Mouse (Mus musculus): ENCODE results near the gene Tas2r126. TPM values are rescaled to one million over a fixed set of nuclear protein-coding genes. Genes with fewer than 3 reads are reported as not detected.

Tas2r126 gene
- polyA plus RNA-seq (2012; ENCODE audit: low replicate concordance) = not detected in 2 replicates

DNA sequence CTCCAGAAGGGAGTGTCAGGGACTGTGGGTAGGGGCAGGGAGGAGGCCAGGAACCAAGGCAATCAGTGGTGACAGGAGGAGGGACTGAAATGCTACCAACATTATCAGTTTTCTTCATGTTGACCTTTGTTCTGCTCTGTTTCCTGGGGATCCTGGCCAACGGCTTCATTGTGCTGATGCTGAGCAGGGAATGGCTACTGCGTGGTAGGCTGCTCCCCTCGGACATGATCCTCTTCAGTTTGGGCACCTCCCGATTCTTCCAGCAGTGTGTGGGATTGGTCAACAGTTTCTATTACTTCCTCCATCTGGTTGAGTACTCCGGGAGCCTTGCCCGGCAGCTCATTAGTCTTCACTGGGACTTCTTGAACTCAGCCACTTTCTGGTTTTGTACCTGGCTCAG, at the start of gene Tas2r126:
TSS of gene Tas2r126 (plus strand) at position 90 of the 400 bp plus-strand sequence.

GRCm38 (mm10) chr6:42399938-42400337, 34.4 kb upstream of the Tas2r126 start, which contains the start of gene Tas2r143:
Gene Tas2r143, plus strand, starts transcription at chr6:42400238.

DNA sequence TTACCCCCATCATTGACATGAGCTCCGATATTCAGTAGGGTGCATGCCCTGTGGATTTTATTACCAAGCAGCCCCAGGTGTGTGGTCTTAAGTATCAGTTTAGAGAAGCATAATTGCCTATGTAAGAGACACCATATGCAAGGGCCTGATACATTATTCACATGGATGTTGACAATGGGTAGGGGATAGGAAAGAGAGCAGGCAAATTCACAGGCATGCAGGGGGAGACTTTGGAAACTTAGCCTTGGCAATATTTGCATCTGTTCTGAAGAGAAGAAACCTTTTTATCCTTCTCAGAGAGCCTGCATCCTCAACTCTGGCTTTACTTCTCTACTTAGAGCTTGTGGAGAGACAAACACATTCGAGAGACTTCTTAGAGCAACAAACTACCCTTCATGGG, 29.2 kb upstream of the Tas2r126 start, which contains the start of gene Tas2r135:
TSS of gene Tas2r135 (plus strand) at position 301 of the 400 bp plus-strand sequence.

GRCm38 (mm10) chr6:42465096-42465495, 30.8 kb downstream of the Tas2r126 start, which contains the start of gene Olfr458:
Gene Olfr458, minus strand, starts transcription at chr6:42465196.

DNA sequence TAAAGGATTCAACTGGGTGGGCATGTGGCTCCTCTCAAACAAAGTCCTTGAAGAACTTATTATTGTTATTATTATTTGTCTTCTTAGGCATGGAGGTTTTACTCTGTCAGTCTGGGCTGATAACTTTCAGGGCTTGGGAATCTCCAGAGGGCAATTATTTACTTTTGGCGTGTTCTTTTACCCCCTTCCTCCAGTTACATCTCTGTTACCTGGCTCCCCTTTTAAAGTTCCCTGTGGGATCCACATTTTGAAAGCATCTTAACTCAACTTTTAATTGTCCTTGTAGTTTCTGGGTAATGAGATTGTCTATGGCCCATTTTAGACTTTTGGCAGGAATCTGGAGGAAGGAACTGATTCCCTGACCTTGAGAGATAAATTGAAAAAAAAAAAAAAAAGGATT, 41.9 kb downstream of the Tas2r126 start, which contains the start of gene Olfr457:
TSS of gene Olfr457 (minus strand) at position 101 of the 400 bp plus-strand sequence.

Other genes starting within 250 kb of the Tas2r126 start
- not detected in 2 replicates for gene Tas2r144, start 219.2 kb upstream of the Tas2r126 start, polyA plus RNA-seq (2012; ENCODE audit: low replicate concordance)
- gene Gstk1, start 188.6 kb upstream of the Tas2r126 start, polyA plus RNA-seq (2012; ENCODE audit: low replicate concordance) = 1.2 and 1.4 TPM in 2 replicates
- gene Tmem139, start 172.6 kb upstream of the Tas2r126 start, polyA plus RNA-seq (2012; ENCODE audit: low replicate concordance) = not detected in 2 replicates
- 6.6 and 6.8 TPM in 2 replicates for gene Casp2, start 169.6 kb upstream of the Tas2r126 start, polyA plus RNA-seq (2012; ENCODE audit: low replicate concordance)
- 0.17 TPM in 1 of 2 replicates, not detected in the other for gene Clcn1, start 147.8 kb upstream of the Tas2r126 start, polyA plus RNA-seq (2012; ENCODE audit: low replicate concordance)
- gene Fam131b, start 109.9 kb upstream of the Tas2r126 start, polyA plus RNA-seq (2012; ENCODE audit: low replicate concordance) = 0.03 and 0.10 TPM in 2 replicates
- 993 and 3,641 TPM in 2 replicates for gene Zyx, start 84.9 kb upstream of the Tas2r126 start, polyA plus RNA-seq (2012; ENCODE audit: low replicate concordance)
- 0.04 TPM in 1 of 2 replicates, not detected in the other for gene Epha1, start 61.3 kb upstream of the Tas2r126 start, polyA plus RNA-seq (2012; ENCODE audit: low replicate concordance)
- gene Tas2r143, start 34.3 kb upstream of the Tas2r126 start, polyA plus RNA-seq (2012; ENCODE audit: low replicate concordance) = not detected in 2 replicates
- not detected in 2 replicates for gene Tas2r135, start 29.1 kb upstream of the Tas2r126 start, polyA plus RNA-seq (2012; ENCODE audit: low replicate concordance)
- gene Olfr458, start 30.7 kb downstream of the Tas2r126 start, polyA plus RNA-seq (2012; ENCODE audit: low replicate concordance) = not detected in 2 replicates
- gene Olfr457, start 41.8 kb downstream of the Tas2r126 start, polyA plus RNA-seq (2012; ENCODE audit: low replicate concordance) = not detected in 2 replicates
- not detected in 2 replicates for gene Olfr456, start 52.7 kb downstream of the Tas2r126 start, polyA plus RNA-seq (2012; ENCODE audit: low replicate concordance)
- not detected in 2 replicates for gene Olfr455, start 113.1 kb downstream of the Tas2r126 start, polyA plus RNA-seq (2012; ENCODE audit: low replicate concordance)
- not detected in 2 replicates for gene Tcaf3, start 163.2 kb downstream of the Tas2r126 start, polyA plus RNA-seq (2012; ENCODE audit: low replicate concordance)
- 0.02 TPM in 1 of 2 replicates, not detected in the other for gene Tcaf2, start 210.7 kb downstream of the Tas2r126 start, polyA plus RNA-seq (2012; ENCODE audit: low replicate concordance)